Mouse (Mus musculus): ENCODE data around the gene Pi16. TPM values are rescaled to one million over a fixed set of nuclear protein-coding genes. Genes with fewer than 3 reads are reported as not detected.
"Not testable (repeated sequence)": the region's sequence is repeated elsewhere in the genome, so short reads cannot be mapped to it uniquely, and the experiment has no call there.

Gene Pi16
- polyA plus RNA-seq, 1 experiment from 2014 or later = 0.32 TPM

GRCm38 (mm10) chr17:29343241-29343640 is 25.8 kb downstream of the Pi16 start:
- H3K4me1 ChIP-seq (ENCODE audit: control insufficient read depth, insufficient read depth, low read length) = peaks cover 34% of the 10 kb centered on the region
- no peak for ATAC-seq (ENCODE audit: low FRiP score, low TSS enrichment)
- H3K27me3 ChIP-seq (ENCODE audit: control insufficient read depth, insufficient read depth, low read length) = no peaks in the 10 kb centered on the region
- H3K4me2 ChIP-seq (replicated peaks; ENCODE audit: low read depth, low read length) = no peak overlapping the region
- WGBS = 91% methylated on average over 5 of the region's 5 CpGs
- H3K27ac ChIP-seq (ENCODE audit: low read depth, low read length) = no peak overlapping the region
- no peak overlapping the region for H3K4me3 ChIP-seq (ENCODE audit: low read length)
- H3K36me3 ChIP-seq (ENCODE audit: control insufficient read depth, insufficient read depth, low read length) = peaks cover 45% of the 10 kb centered on the region
- no peaks in the 10 kb centered on the region for H3K9me3 ChIP-seq (ENCODE audit: control insufficient read depth, low read length)
- no peak overlapping the region for H3K9ac ChIP-seq (ENCODE audit: low read depth, low read length)

- WGBS = 93% methylated on average over 12 of the region's 12 CpGs
- Histone ChIP-seq H3K4me3 (ENCODE audit: low read length) (no peak overlapping the region), H3K4me1 (ENCODE audit: control insufficient read depth, insufficient read depth, low read length) (peaks cover 37% of the 10 kb centered on the region), H3K4me2 (replicated peaks; ENCODE audit: low read depth, low read length) (no peak overlapping the region), H3K9ac (ENCODE audit: low read depth, low read length) (no peak overlapping the region), H3K27ac (ENCODE audit: low read depth, low read length) (no peak overlapping the region), H3K36me3 (ENCODE audit: control insufficient read depth, insufficient read depth, low read length) (peaks cover 24% of the 10 kb centered on the region; the same call in 1 of the 2 replicates), H3K27me3 (ENCODE audit: control insufficient read depth, insufficient read depth, low read length) (no peaks in the 10 kb centered on the region), H3K9me3 (ENCODE audit: control insufficient read depth, low read length) (no peaks in the 10 kb centered on the region)
- no peak for ATAC-seq (ENCODE audit: low FRiP score, low TSS enrichment)
These were observed 27.8 kb downstream of the Pi16 start for GRCm38 (mm10) chr17:29345272-29345671.

GRCm38 (mm10) chr17:29346496-29347125 is 29.1 kb downstream of the Pi16 start:
- no peaks in the 10 kb centered on the region for H3K27me3 ChIP-seq (ENCODE audit: control insufficient read depth, insufficient read depth, low read length)
- peak overlapping the region; percentile 62 for H3K4me3 ChIP-seq (ENCODE audit: low read length)
- peak overlapping the region; percentile 93 for H3K27ac ChIP-seq (ENCODE audit: low read depth, low read length)
- WGBS = 5% methylated on average over 11 of the region's 11 CpGs
- ATAC-seq (ENCODE audit: low FRiP score, low TSS enrichment) = no peak
- H3K4me2 ChIP-seq (replicated peaks; ENCODE audit: low read depth, low read length) = peak overlapping the region; percentile 79
- H3K9me3 ChIP-seq (ENCODE audit: control insufficient read depth, low read length) = no peaks in the 10 kb centered on the region
- H3K4me1 ChIP-seq (ENCODE audit: control insufficient read depth, insufficient read depth, low read length) = peaks cover 28% of the 10 kb centered on the region
- peaks cover 20% of the 10 kb centered on the region; the same call in 1 of the 2 replicates for H3K36me3 ChIP-seq (ENCODE audit: control insufficient read depth, insufficient read depth, low read length)
- H3K9ac ChIP-seq (ENCODE audit: low read depth, low read length) = peak overlapping the region; percentile 74

- peak overlapping the region; percentile 74 for H3K9ac ChIP-seq (ENCODE audit: low read depth, low read length)
- H3K9me3 ChIP-seq (ENCODE audit: control insufficient read depth, low read length) = no peaks in the 10 kb centered on the region
- peak overlapping the region; percentile 62 for H3K4me3 ChIP-seq (ENCODE audit: low read length)
- peak; percentile 11 for ATAC-seq (ENCODE audit: low FRiP score, low TSS enrichment)
- peaks cover 20% of the 10 kb centered on the region; the same call in 1 of the 2 replicates for H3K36me3 ChIP-seq (ENCODE audit: control insufficient read depth, insufficient read depth, low read length)
- H3K4me1 ChIP-seq (ENCODE audit: control insufficient read depth, insufficient read depth, low read length) = peaks cover 23% of the 10 kb centered on the region
- peak overlapping the region; percentile 79 for H3K4me2 ChIP-seq (replicated peaks; ENCODE audit: low read depth, low read length)
- under 1% methylated on average over 45 of the region's 45 CpGs for WGBS
- no peaks in the 10 kb centered on the region for H3K27me3 ChIP-seq (ENCODE audit: control insufficient read depth, insufficient read depth, low read length)
- H3K27ac ChIP-seq (ENCODE audit: low read depth, low read length) = peak overlapping the region; percentile 93
These were observed 29.7 kb downstream of the Pi16 start for GRCm38 (mm10) chr17:29347126-29347644.

- Histone ChIP-seq H3K9ac (ENCODE audit: low read depth, low read length) (peak within 1 kb of the TSS; percentile 74), H3K36me3 (ENCODE audit: control insufficient read depth, insufficient read depth, low read length) (peaks cover 17% of the 10 kb centered on the region; the same call in 1 of the 2 replicates), H3K27me3 (ENCODE audit: control insufficient read depth, insufficient read depth, low read length) (no peaks in the 10 kb centered on the region), H3K9me3 (ENCODE audit: control insufficient read depth, low read length) (no peaks in the 10 kb centered on the region), H3K4me2 (replicated peaks; ENCODE audit: low read depth, low read length) (peak within 1 kb of the TSS; percentile 79), H3K4me1 (ENCODE audit: control insufficient read depth, insufficient read depth, low read length) (peaks cover 17% of the 10 kb centered on the region; the same call in 1 of the 2 replicates), H3K4me3 (ENCODE audit: low read length) (peak within 1 kb of the TSS; percentile 62), H3K27ac (ENCODE audit: low read depth, low read length) (peak within 1 kb of the TSS; percentile 93)
- peak; percentile 97 for ATAC-seq (ENCODE audit: low FRiP score, low TSS enrichment)
- under 1% methylated on average over 43 of the region's 53 CpGs for WGBS
These were observed 30.3 kb downstream of the Pi16 start, which contains the start of gene Mtch1 for GRCm38 (mm10) chr17:29347645-29348256. Gene Mtch1 (minus strand): TSS chr17:29347934.

GRCm38 (mm10) chr17:29348996-29349395 is 31.5 kb downstream of the Pi16 start:
- Histone ChIP-seq H3K4me2 (replicated peaks; ENCODE audit: low read depth, low read length) (no peak overlapping the region), H3K4me3 (ENCODE audit: low read length) (no peak overlapping the region), H3K36me3 (ENCODE audit: control insufficient read depth, insufficient read depth, low read length) (0 out of 2 replicates have a peak, but pooled peaks cover 6% of the 10 kb centered on the region), H3K9me3 (ENCODE audit: control insufficient read depth, low read length) (no peaks in the 10 kb centered on the region), H3K9ac (ENCODE audit: low read depth, low read length) (no peak overlapping the region), H3K27me3 (ENCODE audit: control insufficient read depth, insufficient read depth, low read length) (no peaks in the 10 kb centered on the region), H3K4me1 (ENCODE audit: control insufficient read depth, insufficient read depth, low read length) (peaks cover 17% of the 10 kb centered on the region; the same call in 1 of the 2 replicates), H3K27ac (ENCODE audit: low read depth, low read length) (no peak overlapping the region)
- 74% methylated on average over 2 of the region's 2 CpGs for WGBS
- no peak for ATAC-seq (ENCODE audit: low FRiP score, low TSS enrichment)

- not testable (repeated sequence) for H3K27me3 ChIP-seq (ENCODE audit: control insufficient read depth, insufficient read depth, low read length); H3K9ac ChIP-seq (ENCODE audit: low read depth, low read length); H3K27ac ChIP-seq (ENCODE audit: low read depth, low read length); H3K4me2 ChIP-seq (replicated peaks; ENCODE audit: low read depth, low read length); ATAC-seq (ENCODE audit: low FRiP score, low TSS enrichment); H3K36me3 ChIP-seq (ENCODE audit: control insufficient read depth, insufficient read depth, low read length); H3K9me3 ChIP-seq (ENCODE audit: control insufficient read depth, low read length); H3K4me3 ChIP-seq (ENCODE audit: low read length)
- WGBS = 83% methylated on average over 5 of the region's 5 CpGs
- peaks cover 21% of the 10 kb centered on the region for H3K4me1 ChIP-seq (ENCODE audit: control insufficient read depth, insufficient read depth, low read length)
These were observed 33.6 kb downstream of the Pi16 start for GRCm38 (mm10) chr17:29351056-29351455.

GRCm38 (mm10) chr17:29355461-29355840 is 38.0 kb downstream of the Pi16 start:
- no peak overlapping the region for H3K4me2 ChIP-seq (replicated peaks; ENCODE audit: low read depth, low read length)
- ATAC-seq (ENCODE audit: low FRiP score, low TSS enrichment) = peak; percentile 20
- no peak overlapping the region for H3K4me3 ChIP-seq (ENCODE audit: low read length)
- 40% methylated on average over 5 of the region's 5 CpGs for WGBS
- H3K4me1 ChIP-seq (ENCODE audit: control insufficient read depth, insufficient read depth, low read length) = peaks cover 23% of the 10 kb centered on the region
- H3K27ac ChIP-seq (ENCODE audit: low read depth, low read length) = peak overlapping the region; percentile 96
- no peaks in the 10 kb centered on the region for H3K9me3 ChIP-seq (ENCODE audit: control insufficient read depth, low read length)
- no peaks in the 10 kb centered on the region for H3K36me3 ChIP-seq (ENCODE audit: control insufficient read depth, insufficient read depth, low read length)
- H3K27me3 ChIP-seq (ENCODE audit: control insufficient read depth, insufficient read depth, low read length) = no peaks in the 10 kb centered on the region
- H3K9ac ChIP-seq (ENCODE audit: low read depth, low read length) = peak overlapping the region; percentile 34; the same call in 1 of the 2 replicates

Measured in kidney, embryonic 14.5 days (tissue).